Mouse (Mus musculus): ENCODE results near the gene Tnfsf15.

Gene Tnfsf15

DNA sequence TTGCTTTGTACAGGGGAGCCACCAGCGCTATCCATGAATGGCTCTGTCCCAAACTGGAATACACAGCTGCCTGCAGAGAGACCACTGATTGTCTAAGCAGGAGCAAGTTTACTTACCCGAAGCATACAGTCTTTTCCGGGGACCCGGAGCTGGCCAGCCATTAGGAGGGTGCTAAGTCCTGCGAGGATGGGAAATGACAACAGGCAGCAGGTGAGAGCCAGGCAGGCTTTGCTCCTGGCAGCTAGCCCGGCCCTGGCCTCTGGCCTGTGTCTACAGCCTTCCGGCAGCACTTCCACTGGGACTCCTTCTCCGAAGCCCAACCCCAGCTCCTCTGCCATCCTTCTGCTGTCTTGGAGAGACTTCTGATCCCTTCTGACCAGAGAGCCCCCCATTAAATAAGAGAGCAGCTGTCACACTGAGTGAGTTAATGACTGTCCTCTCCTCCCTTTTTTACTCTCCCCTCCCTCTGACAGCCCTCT lies at the start of gene Tnfsf15:
TSS of gene Tnfsf15 (minus strand) at position 421 of the 479 bp plus-strand sequence.
- no peak for TF ChIP-seq GATA4 (IDR thresholded peaks at IDR 0.05; ENCODE audit: insufficient replicate concordance, low read length)

DNA sequence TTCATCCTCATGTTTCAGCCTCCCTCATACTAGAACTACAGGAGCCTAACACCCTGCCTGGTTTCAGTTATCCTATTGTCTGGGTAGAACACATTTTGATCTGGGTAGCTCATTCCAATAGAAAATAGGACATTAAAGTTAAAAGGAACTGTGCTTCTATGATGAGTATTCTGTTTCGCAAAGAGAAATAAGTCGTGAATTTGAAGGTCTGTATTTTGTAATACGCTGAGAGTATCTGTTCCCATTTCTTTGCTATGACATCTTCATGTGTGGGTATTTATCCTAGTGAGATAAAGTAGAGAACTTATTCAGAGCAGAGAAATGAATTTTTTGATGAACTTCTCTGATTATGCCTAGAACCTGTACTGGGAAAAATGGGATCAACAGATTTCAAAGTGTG lies 47.4 kb upstream of the Tnfsf15 start:
- TF ChIP-seq GATA4 (IDR thresholded peaks at IDR 0.05; ENCODE audit: insufficient replicate concordance, low read length) = no peak

GRCm38 (mm10) chr4:63785466-63785865 lies 40.6 kb upstream of the Tnfsf15 start:
- TF ChIP-seq GATA4 (IDR thresholded peaks at IDR 0.05; ENCODE audit: insufficient replicate concordance, low read length) = no peak

- TF ChIP-seq GATA4 (IDR thresholded peaks at IDR 0.05; ENCODE audit: insufficient replicate concordance, low read length) = no peak
These were observed 38.9 kb upstream of the Tnfsf15 start for GRCm38 (mm10) chr4:63783826-63784225.

- no peak for TF ChIP-seq GATA4 (IDR thresholded peaks at IDR 0.05; ENCODE audit: insufficient replicate concordance, low read length)
These were observed 38.2 kb upstream of the Tnfsf15 start for GRCm38 (mm10) chr4:63782970-63783613.

GRCm38 (mm10) chr4:63777223-63777622 lies 32.3 kb upstream of the Tnfsf15 start:
- TF ChIP-seq GATA4 (IDR thresholded peaks at IDR 0.05; ENCODE audit: insufficient replicate concordance, low read length) = no peak

- no peak for TF ChIP-seq GATA4 (IDR thresholded peaks at IDR 0.05; ENCODE audit: insufficient replicate concordance, low read length)
These were observed 28.6 kb upstream of the Tnfsf15 start for GRCm38 (mm10) chr4:63773306-63774090.

GRCm38 (mm10) chr4:63772514-63772913 lies 27.6 kb upstream of the Tnfsf15 start:
- no peak for TF ChIP-seq GATA4 (IDR thresholded peaks at IDR 0.05; ENCODE audit: insufficient replicate concordance, low read length)

GRCm38 (mm10) chr4:63771291-63771690 lies 26.4 kb upstream of the Tnfsf15 start:
- TF ChIP-seq GATA4 (IDR thresholded peaks at IDR 0.05; ENCODE audit: insufficient replicate concordance, low read length) = no peak

DNA sequence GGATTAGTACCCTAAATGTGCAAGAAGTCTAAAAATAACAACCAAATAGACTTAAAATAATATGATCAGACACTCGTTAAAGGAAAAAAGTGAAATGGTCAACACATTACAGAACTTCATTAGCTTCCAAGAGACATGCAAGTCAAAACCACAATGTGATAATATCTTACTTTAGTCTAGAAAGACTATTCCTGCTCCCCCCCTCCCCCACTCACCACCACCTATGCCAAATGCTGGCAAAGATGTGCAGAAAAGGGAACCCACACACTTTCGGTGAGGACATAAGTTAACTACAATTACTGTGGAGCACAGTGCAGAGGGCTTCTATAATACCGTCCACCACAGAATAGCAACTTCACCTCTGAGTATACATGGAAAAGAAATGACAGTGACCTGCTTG lies 24.2 kb upstream of the Tnfsf15 start:
- TF ChIP-seq GATA4 (IDR thresholded peaks at IDR 0.05; ENCODE audit: insufficient replicate concordance, low read length) = no peak

GRCm38 (mm10) chr4:63765050-63765449 lies 20.1 kb upstream of the Tnfsf15 start:
- TF ChIP-seq GATA4 (IDR thresholded peaks at IDR 0.05; ENCODE audit: insufficient replicate concordance, low read length) = no peak

DNA sequence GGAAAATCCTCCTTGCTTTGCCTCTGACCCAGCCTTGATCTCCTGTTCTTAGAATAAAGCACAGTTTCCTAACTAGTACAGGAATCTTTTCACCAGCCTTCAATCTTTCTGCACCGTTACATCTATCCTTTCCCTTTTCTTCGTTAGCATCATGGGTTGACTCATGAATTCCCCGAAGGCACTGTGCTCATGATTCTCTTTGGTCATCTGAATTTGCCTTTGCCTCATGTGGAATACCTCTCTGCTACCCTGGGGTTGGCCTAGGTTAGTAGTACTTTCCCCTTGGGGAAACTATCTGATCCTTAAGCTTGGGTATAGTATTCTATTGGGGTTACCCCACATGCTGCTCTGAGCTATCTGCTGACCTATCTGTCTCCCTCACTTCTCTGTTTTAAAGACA lies 15.0 kb upstream of the Tnfsf15 start:
- no peak for TF ChIP-seq GATA4 (IDR thresholded peaks at IDR 0.05; ENCODE audit: insufficient replicate concordance, low read length)

DNA sequence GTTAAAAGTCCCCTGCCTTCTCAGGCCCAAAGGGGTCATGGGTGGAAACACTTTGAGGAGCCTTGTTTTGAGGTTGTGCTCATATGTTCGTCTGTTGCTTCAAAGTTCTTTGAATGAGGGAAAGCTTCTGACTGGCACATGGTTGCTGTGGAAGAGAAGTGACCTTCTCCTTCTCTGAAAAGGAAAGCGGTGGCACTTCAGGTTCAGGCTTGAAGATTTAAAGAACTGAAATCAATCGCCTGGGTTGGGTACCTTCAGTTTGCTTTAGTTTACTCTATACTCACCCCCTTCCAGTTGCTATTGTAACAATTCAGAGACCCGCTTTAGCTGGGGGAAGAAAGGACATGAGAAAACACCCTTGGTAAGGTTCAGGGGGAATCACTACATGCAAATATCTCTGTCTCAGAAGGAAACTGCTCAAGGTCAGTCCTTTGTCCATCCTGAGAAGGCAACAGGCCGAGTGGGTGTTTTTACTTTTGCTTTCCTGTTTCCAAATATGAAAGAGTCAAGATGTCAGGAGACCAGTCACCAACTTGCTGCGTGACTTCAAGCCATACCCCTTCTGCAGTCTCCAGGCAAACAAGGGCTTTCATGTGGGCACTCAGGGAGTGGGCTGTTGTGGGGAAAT lies 12.7 kb upstream of the Tnfsf15 start:
- no peak for TF ChIP-seq GATA4 (IDR thresholded peaks at IDR 0.05; ENCODE audit: insufficient replicate concordance, low read length)

DNA sequence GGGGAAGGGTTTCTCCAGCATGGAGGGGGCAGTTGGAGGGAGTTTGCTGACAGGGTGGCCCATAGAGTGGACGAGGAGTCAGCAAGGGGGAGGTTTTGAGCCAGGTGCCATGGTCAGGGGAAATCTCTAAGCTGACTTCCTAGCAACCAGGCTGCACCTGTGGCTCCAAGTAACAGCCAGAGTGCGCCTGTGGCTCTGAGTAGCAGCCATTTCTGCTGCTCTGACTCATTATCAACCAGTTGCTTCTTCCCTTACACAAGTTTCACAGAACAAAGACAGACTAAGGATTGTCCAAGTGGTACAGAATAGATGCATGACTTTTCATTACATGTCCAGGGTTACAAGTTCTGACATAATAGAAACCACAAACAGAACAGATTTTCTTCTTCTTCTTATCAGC lies 11.2 kb upstream of the Tnfsf15 start:
- no peak for TF ChIP-seq GATA4 (IDR thresholded peaks at IDR 0.05; ENCODE audit: insufficient replicate concordance, low read length)

- no peak for TF ChIP-seq GATA4 (IDR thresholded peaks at IDR 0.05; ENCODE audit: insufficient replicate concordance, low read length)
These were observed 9.6 kb upstream of the Tnfsf15 start for GRCm38 (mm10) chr4:63754467-63755020.

GRCm38 (mm10) chr4:63753855-63754254 lies 8.9 kb upstream of the Tnfsf15 start:
- no peak for TF ChIP-seq GATA4 (IDR thresholded peaks at IDR 0.05; ENCODE audit: insufficient replicate concordance, low read length)
